Mouse (Mus musculus) forebrain, embryonic 14.5 days (tissue): Measurements from ENCODE around the gene Adam1a. TPM values are rescaled to one million over a fixed set of nuclear protein-coding genes. Genes with fewer than 3 reads are reported as not detected.
A peak's percentile ranks its signal among the peaks of the same experiment; 100 is the strongest.

ENCODE experiments used
- ATAC-seq: fragments of 200-750 bp; cut with Nextera tagmentation; 2 replicates; pipeline ENCODE4 v1.8.0; 2017; ENCODE audit warnings: mild to moderate bottlenecking, moderate library complexity
- DNase-seq: peaks from one replicate; pipeline ENCODE4 v3.0.0-alpha.2; 2015; ENCODE audit warnings: low spot score
- H3K27ac ChIP-seq: fragments of 300-500 bp; sonication (generic); 2 replicates; pipeline ENCODE4 v1.5.1; 2014; ENCODE audit warnings: low read depth, mild to moderate bottlenecking, control low read depth, low read length, moderate library complexity
- H3K27me3 ChIP-seq: fragments of 300-500 bp; sonication (generic); replicated peaks from 2 replicates; pipeline ENCODE4 v1.6.1; 2014; ENCODE audit warnings: low read length, control low read depth, mixed read lengths; ENCODE audit not compliant: control insufficient read depth, insufficient read depth
- H3K36me3 ChIP-seq: fragments of 300-500 bp; sonication (generic); 2 replicates; pipeline ENCODE4 v1.6.1; 2014; ENCODE audit warnings: low read length, control low read depth; ENCODE audit not compliant: control insufficient read depth, insufficient read depth
- H3K4me1 ChIP-seq: fragments of 300-500 bp; sonication (generic); 2 replicates; pipeline ENCODE4 v1.6.1; 2014; ENCODE audit warnings: antibody characterized with exemption, low read length, control low read depth; ENCODE audit not compliant: control insufficient read depth, insufficient read depth
- H3K4me2 ChIP-seq: fragments of 300-500 bp; sonication (generic); 2 replicates; pipeline ENCODE4 v1.6.1; 2014; ENCODE audit warnings: mild to moderate bottlenecking, control low read depth, low read length
- H3K4me3 ChIP-seq: fragments of 300-500 bp; sonication (generic); 2 replicates; pipeline ENCODE4 v1.5.1; 2014; ENCODE audit warnings: low read depth, low read length, control low read depth
- H3K9ac ChIP-seq: fragments of 300-500 bp; sonication (generic); 2 replicates; pipeline ENCODE4 v1.6.1; 2014; ENCODE audit warnings: mild to moderate bottlenecking, low read length, control low read depth, moderate library complexity
- H3K9me3 ChIP-seq: fragments of 300-500 bp; sonication (generic); replicated peaks from 2 replicates; pipeline ENCODE4 v1.6.1; 2016; ENCODE audit warnings: low read length, control low read depth, mixed read lengths; ENCODE audit not compliant: control insufficient read depth
- whole genome bisulfite sequencing: fragments of 180-500 bp; shearing (Covaris S2); extraction: QIAGEN DNeasy Blood & Tissue Kit; methylation state at CpG from one replicate; pipeline ENCODE4 v1.1.7; 2014; 5-methylcytosine and 5-hydroxymethylcytosine counted together
- polyA plus RNA-seq: library from polyadenylated mRNA; unstranded; fragments of >200 nt; fragmentation: Nextera tagmentation; extraction: Ambion mirVana; gene quantifications from 2 replicates; pipeline ENCODE4 v1.2.1, GENCODE M21; 2014

The Adam1a gene
- polyA plus RNA-seq, 1 experiment from 2014 or later, result 2.2 TPM

- Histone ChIP-seq H3K27ac (no peak overlapping the region), H3K4me3 (no peak overlapping the region), H3K36me3 (peaks cover 28% of the 10 kb centered on the region), H3K9me3 (no peaks in the 10 kb centered on the region), H3K4me2 (no peak overlapping the region), H3K4me1 (no peaks in the 10 kb centered on the region), H3K9ac (no peak overlapping the region), H3K27me3 (no peaks in the 10 kb centered on the region)
- WGBS, result 77% methylated on average over 9 of the region's 9 CpGs
- DNase-seq, result no peak
- no peak for ATAC-seq
Observed at GRCm38 (mm10) chr5:121569881-121570420, 24.7 kb upstream of the Adam1a start.

DNA sequence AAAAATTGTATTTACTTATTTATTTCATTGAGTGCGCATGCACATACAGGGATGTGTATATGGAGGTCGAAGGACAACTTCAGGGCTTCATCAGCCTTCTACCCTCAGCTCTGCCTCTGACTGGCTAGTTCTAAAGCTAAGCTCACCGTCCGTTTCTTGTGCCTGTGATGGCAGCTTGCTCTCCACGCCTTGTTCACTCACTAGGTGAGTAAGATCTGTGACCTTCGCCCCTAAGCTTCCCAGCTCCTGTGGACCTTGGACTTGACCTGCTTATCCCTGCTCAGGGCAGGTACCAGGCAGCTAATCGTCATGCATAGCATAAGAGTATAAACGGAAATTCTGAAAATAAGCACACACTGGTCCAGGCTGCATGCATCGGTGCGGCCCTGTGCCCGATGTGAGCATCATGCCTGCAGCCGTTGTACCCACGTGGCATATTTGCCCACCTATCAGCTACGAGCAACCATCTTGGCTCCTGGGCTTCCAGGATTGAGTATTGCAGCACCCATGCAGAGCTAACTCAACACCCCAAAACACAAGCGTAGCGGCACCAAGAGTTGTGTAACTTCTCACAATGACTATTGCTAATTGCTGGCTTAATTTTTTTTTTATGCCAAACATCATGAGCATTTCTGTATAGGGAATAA, 20.9 kb upstream of the Adam1a start:
- Histone ChIP-seq H3K36me3 (peaks cover 11% of the 10 kb centered on the region), H3K27ac (no peak overlapping the region), H3K27me3 (no peaks in the 10 kb centered on the region), H3K4me2 (no peak overlapping the region), H3K9me3 (no peaks in the 10 kb centered on the region), H3K9ac (no peak overlapping the region), H3K4me3 (no peak overlapping the region), H3K4me1 (no peaks in the 10 kb centered on the region)
- ATAC-seq, result no peak
- no peak for DNase-seq
- WGBS, result 94% methylated on average over 16 of the region's 16 CpGs

DNA sequence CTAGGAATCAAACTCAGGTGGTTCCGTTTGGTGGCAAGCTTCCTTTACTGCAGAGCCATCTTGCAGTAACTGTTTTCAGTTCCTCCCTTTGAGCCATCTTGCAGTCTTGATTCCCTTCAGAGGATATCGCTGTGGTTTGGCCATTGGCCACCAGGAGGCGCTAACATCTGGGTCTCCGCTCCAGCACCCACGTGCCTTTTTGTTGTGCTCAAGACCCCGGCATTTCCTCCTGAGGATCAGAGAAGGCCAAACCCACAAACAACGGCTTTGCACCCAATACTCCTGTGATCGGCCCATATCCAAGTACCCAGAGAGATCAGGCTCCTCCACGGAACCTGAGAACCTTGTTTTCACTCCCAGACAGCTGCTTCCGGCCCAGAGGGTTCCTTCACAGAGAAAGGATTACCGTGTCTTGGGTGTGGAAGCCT, 19.2 kb upstream of the Adam1a start:
- H3K4me2 ChIP-seq, result peak overlapping the region; percentile 29
- DNase-seq, result peak; percentile 87
- H3K9ac ChIP-seq, result no peak overlapping the region; the same call in 1 of the 2 replicates
- WGBS, result 12% methylated on average over 11 of the region's 11 CpGs
- no peaks in the 10 kb centered on the region for H3K4me1 ChIP-seq
- H3K36me3 ChIP-seq, result peaks cover 7% of the 10 kb centered on the region
- H3K27ac ChIP-seq, result no peak overlapping the region
- no peak overlapping the region for H3K4me3 ChIP-seq
- no peaks in the 10 kb centered on the region for H3K27me3 ChIP-seq
- ATAC-seq, result peak; percentile 62
- no peaks in the 10 kb centered on the region for H3K9me3 ChIP-seq

DNA sequence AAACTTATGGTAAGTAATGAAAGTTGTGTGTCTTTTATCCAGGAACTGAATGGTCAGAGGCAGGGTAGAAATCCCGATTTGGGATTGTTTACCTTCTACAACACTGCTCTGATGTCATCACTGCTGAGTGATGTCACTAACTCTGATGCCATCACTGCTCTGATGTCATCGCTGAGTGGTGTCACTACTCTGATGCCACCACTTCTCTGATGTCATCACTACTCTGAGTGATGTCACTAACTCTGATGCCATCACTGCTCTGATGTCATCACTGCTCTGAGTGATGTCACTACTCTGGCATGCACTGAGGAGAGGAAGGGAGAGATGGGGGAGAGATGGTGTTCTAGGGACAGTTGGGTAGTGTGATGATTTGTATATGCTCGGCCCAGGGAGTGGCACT, 17.2 kb upstream of the Adam1a start:
- Histone ChIP-seq H3K9me3 (no peaks in the 10 kb centered on the region), H3K4me1 (no peaks in the 10 kb centered on the region), H3K9ac (no peak overlapping the region), H3K27ac (no peak overlapping the region), H3K27me3 (no peaks in the 10 kb centered on the region), H3K36me3 (no peaks in the 10 kb centered on the region), H3K4me2 (no peak overlapping the region), H3K4me3 (no peak overlapping the region)
- DNase-seq (no peak), ATAC-seq (no peak)
- WGBS, result 91% methylated on average over 3 of the region's 3 CpGs

- Histone ChIP-seq H3K27ac (no peak overlapping the region), H3K27me3 (no peaks in the 10 kb centered on the region), H3K9ac (no peak overlapping the region), H3K4me1 (peaks cover 11% of the 10 kb centered on the region), H3K36me3 (no peaks in the 10 kb centered on the region), H3K9me3 (no peaks in the 10 kb centered on the region), H3K4me3 (no peak overlapping the region), H3K4me2 (no peak overlapping the region)
- ATAC-seq (no peak), DNase-seq (no peak)
- 86% methylated on average over 7 of the region's 7 CpGs for WGBS
Observed at GRCm38 (mm10) chr5:121549196-121549595, 3.9 kb upstream of the Adam1a start.

DNA sequence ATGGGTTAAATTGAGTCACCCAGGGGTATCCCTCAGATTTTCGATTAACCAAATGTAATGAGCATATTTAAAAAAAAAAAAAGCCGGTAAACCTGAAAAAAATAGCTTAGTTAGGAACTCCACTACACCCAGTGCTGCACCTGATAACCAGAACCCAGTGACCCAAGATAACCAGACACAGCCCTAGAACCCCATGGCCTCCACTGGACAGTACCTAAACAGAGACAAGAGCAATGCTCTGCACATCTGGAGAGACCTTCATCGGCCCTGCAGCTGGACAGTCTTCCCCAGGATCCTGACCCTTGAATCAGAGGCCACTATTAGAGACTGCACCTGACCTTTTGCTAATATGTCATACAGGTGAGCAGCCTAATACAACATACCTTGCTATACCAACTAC, 1.8 kb upstream of the Adam1a start:
- Histone ChIP-seq H3K4me2 (no peak overlapping the region), H3K36me3 (no peaks in the 10 kb centered on the region), H3K4me1 (peaks cover 15% of the 10 kb centered on the region), H3K4me3 (no peak overlapping the region), H3K9ac (no peak overlapping the region), H3K27ac (no peak overlapping the region), H3K9me3 (no peaks in the 10 kb centered on the region), H3K27me3 (no peaks in the 10 kb centered on the region)
- no peak for DNase-seq
- 92% methylated on average over 3 of the region's 3 CpGs for WGBS
- ATAC-seq, result no peak

DNA sequence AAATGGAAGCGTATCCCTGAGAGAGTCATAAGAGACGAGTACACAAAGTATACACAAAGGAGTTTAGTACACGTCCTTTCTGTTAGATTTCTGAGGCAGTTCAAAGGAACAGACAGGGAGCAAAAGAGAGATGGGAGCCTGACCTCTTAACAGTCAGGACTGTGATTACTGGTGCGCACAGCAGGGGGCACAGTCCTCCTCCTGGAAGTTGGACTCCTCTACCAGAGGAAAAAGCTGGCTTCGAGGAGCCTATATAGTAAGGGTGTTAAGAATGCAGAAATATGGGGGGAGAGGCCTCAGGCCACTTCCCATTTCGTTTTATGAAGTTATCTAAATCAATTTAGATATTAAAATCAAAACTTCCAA, 1.2 kb upstream of the Adam1a start:
- ATAC-seq (peak; percentile 4; the same call in 1 of the 2 replicates), DNase-seq (peak; percentile 50)
- Histone ChIP-seq H3K4me3 (peak overlapping the region; percentile 96), H3K4me1 (peaks cover 15% of the 10 kb centered on the region), H3K4me2 (peak overlapping the region; percentile 95), H3K27ac (no peak overlapping the region), H3K9me3 (no peaks in the 10 kb centered on the region), H3K36me3 (no peaks in the 10 kb centered on the region), H3K27me3 (no peaks in the 10 kb centered on the region), H3K9ac (peak overlapping the region; percentile 97)
- WGBS, result 39% methylated on average over 6 of the region's 6 CpGs

DNA sequence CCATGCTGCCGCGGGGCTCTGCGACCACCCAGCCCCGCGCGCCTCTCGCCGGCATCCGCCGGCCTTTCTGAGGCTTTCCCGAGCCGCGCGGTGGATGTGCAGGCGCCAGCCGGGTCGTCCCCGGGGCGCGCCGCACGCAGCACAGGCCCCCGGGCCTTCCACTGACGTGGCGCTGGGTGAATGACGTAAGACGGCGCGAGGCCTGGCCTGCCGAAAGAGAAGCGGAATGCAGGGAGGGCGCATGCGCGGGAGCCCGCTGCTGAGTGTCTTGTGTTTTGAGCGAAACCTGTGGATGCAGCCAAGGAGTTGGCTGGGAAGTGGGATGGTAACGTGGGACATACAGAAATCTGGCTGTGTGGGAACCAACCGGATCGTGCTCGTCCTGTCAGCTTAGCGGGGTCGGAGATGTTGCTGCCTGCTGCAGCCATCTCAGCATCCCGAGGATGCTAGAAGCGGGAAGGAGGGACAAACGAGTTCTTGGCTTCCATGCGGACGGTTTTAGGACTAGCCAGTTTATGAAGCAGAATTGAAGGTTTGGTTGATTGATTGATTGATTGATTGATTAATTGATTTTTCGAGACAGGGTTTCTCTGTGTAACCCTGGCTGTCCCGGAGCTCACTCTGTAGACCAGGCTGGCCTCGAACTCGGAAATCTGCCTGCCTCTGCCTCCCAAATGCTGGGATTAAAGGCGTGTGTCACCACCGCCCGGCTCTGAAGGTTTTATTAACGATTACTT, 679 bp upstream of the Adam1a start, which contains the start of gene Mapkapk5:
Mapkapk5 (minus strand) TSS at position 113 of the 737 bp plus-strand sequence.
- ATAC-seq (peak; percentile 98), DNase-seq (peak; percentile 98)
- no peaks in the 10 kb centered on the region for H3K36me3 ChIP-seq
- H3K4me3 ChIP-seq, result peak within 1 kb of the TSS; percentile 96
- no peaks in the 10 kb centered on the region for H3K9me3 ChIP-seq
- WGBS, result 3% methylated on average over 55 of the region's 55 CpGs
- peak within 1 kb of the TSS; percentile 96 for H3K27ac ChIP-seq
- peak within 1 kb of the TSS; percentile 97 for H3K9ac ChIP-seq
- peaks cover 15% of the 10 kb centered on the region for H3K4me1 ChIP-seq
- H3K4me2 ChIP-seq, result peak within 1 kb of the TSS; percentile 95
- H3K27me3 ChIP-seq, result no peaks in the 10 kb centered on the region

GRCm38 (mm10) chr5:121543370-121543769, 1.9 kb downstream of the Adam1a start:
- Histone ChIP-seq H3K4me3 (no peak overlapping the region), H3K9me3 (no peaks in the 10 kb centered on the region), H3K27ac (no peak overlapping the region), H3K4me1 (peaks cover 15% of the 10 kb centered on the region), H3K4me2 (no peak overlapping the region), H3K27me3 (no peaks in the 10 kb centered on the region), H3K9ac (no peak overlapping the region), H3K36me3 (peaks cover 3% of the 10 kb centered on the region; the same call in 1 of the 2 replicates)
- 84% methylated on average over 3 of the region's 3 CpGs for WGBS
- DNase-seq, result no peak
- no peak for ATAC-seq
